Mouse (Mus musculus): Measurements from ENCODE around the gene Htra3.

DNA sequence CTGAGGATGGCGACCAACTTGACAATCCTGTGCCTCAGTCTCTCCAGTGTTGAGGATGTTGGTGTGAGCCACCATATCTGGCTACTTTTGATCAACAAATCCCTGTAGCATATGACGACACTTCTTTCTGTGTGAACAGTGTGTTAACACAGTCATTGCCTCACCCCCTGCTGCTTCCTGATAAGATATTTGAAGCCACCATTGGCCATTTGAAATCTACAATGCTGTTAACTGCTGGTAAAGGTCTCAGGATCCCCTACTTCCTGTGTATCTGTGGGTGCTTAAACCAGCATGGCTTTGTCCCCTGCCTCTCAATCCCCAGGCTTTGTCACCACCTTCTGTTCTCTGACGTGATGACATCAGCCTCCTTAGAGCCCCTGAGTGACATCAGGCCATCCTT is 5.5 kb upstream of the Htra3 start:
- no peak for TF ChIP-seq GATA1 (IDR thresholded peaks at IDR 0.05; ENCODE audit: low read length)
- TF ChIP-seq TAL1 (IDR thresholded peaks at IDR 0.05; ENCODE audit: low read length), result no peak
